Mouse (Mus musculus) spleen, adult 2 months (tissue): ENCODE results near the gene Gpr35.

Source experiments
- CTCF ChIP-seq: fragments of 200-500 bp; IDR thresholded peaks from 2 replicates; pipeline ENCODE4 v1.5.1; 2011; ENCODE audit warnings: mild to moderate bottlenecking, inconsistent platforms; ENCODE audit not compliant: insufficient read depth, insufficient read length, insufficient replicate concordance; ENCODE audit errors: extremely low read depth
- POLR2A ChIP-seq: fragments of 200-500 bp; IDR thresholded peaks from 2 replicates; pipeline ENCODE4 v1.6.1; 2011; ENCODE audit warnings: low read depth, low read length, inconsistent platforms

DNA sequence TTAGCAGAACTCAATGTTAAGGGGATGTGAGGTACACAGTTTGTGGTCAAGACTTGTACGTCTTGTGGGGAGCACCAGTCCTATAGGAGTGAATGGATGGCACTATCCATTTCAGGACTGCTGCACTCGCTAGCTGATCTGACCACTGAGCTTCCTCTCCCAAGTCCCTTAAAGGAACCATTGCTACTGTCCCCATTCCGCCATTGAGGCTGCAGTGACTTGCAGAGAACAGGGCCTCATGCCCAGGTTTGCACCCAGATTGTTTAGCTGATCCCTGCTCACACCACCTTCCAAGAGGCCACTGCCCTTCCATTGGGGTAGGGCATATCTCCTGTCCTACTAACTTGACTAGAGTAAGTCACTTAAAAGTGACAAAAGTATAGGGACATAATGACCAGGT is 42.0 kb upstream of the Gpr35 start:
- no peak for TF ChIP-seq POLR2A
- TF ChIP-seq CTCF, result no peak
